Mouse (Mus musculus) urinary bladder, postnatal 14 days (tissue): ENCODE data around the gene Osbpl3.

ENCODE experiments used
- DNase-seq: peaks from one replicate; pipeline ENCODE4 v3.0.0; 2021; ENCODE audit warnings: low spot score

Osbpl3 gene

GRCm38 (mm10) chr6:50455829-50456469, at the start of gene Osbpl3:
Osbpl3 (minus strand) TSS chr6:50456201.
- peak; percentile 94 for DNase-seq

- DNase-seq: no peak
Measured at GRCm38 (mm10) chr6:50505531-50505930, 49.5 kb upstream of the Osbpl3 start.

GRCm38 (mm10) chr6:50504711-50505110, 48.7 kb upstream of the Osbpl3 start:
- DNase-seq: no peak

- no peak for DNase-seq
Measured at GRCm38 (mm10) chr6:50503779-50504178, 47.8 kb upstream of the Osbpl3 start.

- peak; percentile 16 for DNase-seq
Measured at GRCm38 (mm10) chr6:50503031-50503430, 47.0 kb upstream of the Osbpl3 start.

- DNase-seq: no peak
Measured at GRCm38 (mm10) chr6:50498346-50498745, 42.3 kb upstream of the Osbpl3 start.

GRCm38 (mm10) chr6:50490519-50490918, 34.5 kb upstream of the Osbpl3 start:
- DNase-seq: no peak

- no peak for DNase-seq
Measured at GRCm38 (mm10) chr6:50489380-50489779, 33.4 kb upstream of the Osbpl3 start.

- no peak for DNase-seq
Measured at GRCm38 (mm10) chr6:50486035-50486902, 30.3 kb upstream of the Osbpl3 start.

- DNase-seq: no peak
Measured at GRCm38 (mm10) chr6:50483426-50483825, 27.4 kb upstream of the Osbpl3 start.

GRCm38 (mm10) chr6:50481460-50481859, 25.5 kb upstream of the Osbpl3 start:
- no peak for DNase-seq

GRCm38 (mm10) chr6:50466451-50466850, 10.4 kb upstream of the Osbpl3 start:
- no peak for DNase-seq

GRCm38 (mm10) chr6:50464690-50465485, 8.9 kb upstream of the Osbpl3 start:
- DNase-seq: no peak

GRCm38 (mm10) chr6:50462026-50462425, 6.0 kb upstream of the Osbpl3 start:
- no peak for DNase-seq

- no peak for DNase-seq
Measured at GRCm38 (mm10) chr6:50461585-50461984, 5.6 kb upstream of the Osbpl3 start.

- no peak for DNase-seq
Measured at GRCm38 (mm10) chr6:50460646-50461045, 4.6 kb upstream of the Osbpl3 start.

GRCm38 (mm10) chr6:50460246-50460645, 4.2 kb upstream of the Osbpl3 start:
- no peak for DNase-seq

GRCm38 (mm10) chr6:50459271-50459670, 3.3 kb upstream of the Osbpl3 start:
- no peak for DNase-seq

- peak; percentile 35 for DNase-seq
Measured at GRCm38 (mm10) chr6:50457551-50458348, 1.7 kb upstream of the Osbpl3 start.

- DNase-seq: no peak
Measured at GRCm38 (mm10) chr6:50456706-50457105, 705 bp upstream of the Osbpl3 start.

- peak; percentile 37 for DNase-seq
Measured at GRCm38 (mm10) chr6:50455102-50455828, 736 bp downstream of the Osbpl3 start.
